Mouse (Mus musculus): ENCODE measurements around the gene Gss.
"Not testable (repeated sequence)": the region's sequence is repeated elsewhere in the genome, so short reads cannot be mapped to it uniquely, and the experiment has no call there.

Gene Gss

GRCm38 (mm10) chr2:155619817-155620216, 27.2 kb upstream of the Gss start:
- peak; percentile 5 for DNase-seq (ENCODE audit: extremely low spot score, low read depth, low spot score)

- no peak for DNase-seq (ENCODE audit: extremely low spot score, low read depth, low spot score)
Measured at GRCm38 (mm10) chr2:155616971-155617370, 24.4 kb upstream of the Gss start.

DNA sequence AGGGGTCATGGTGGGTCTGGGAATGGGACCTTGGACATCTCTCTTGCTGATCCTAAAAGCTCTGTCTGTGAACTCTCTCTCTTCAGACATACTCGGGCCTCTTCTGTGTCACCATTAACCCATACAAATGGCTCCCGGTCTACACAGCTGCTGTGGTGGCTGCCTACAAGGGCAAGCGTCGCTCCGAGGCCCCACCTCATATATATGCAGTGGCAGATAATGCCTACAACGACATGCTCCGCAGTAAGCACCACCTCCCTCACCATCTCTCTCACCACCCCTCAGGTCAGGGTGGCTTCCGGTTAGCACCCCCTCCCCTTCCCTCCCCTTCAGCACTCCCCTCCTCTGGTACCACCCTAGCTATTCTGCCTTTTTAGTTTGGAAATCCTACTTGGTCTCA, 21.3 kb upstream of the Gss start:
- no peak for DNase-seq (ENCODE audit: extremely low spot score, low read depth, low spot score)

DNA sequence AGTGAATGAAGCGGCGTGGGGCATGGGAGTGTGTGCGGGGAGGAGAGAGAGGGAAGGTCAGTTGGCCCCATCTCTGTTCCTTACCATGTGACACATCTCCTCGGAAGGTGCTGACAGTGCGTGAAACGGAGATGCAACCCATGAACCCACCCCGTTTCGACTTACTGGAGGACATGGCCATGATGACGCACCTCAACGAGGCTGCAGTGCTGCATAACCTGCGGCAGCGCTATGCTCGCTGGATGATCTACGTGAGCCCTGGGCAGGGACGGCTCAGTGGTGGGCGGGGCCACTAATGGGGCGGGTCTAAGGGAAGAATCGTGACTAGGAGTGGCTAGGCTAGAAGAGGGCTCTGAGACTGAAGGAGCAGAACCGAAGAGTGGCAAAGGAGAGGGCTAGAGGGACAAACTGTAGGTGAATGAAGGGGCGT, 20.7 kb upstream of the Gss start:
- DNase-seq (ENCODE audit: extremely low spot score, low read depth, low spot score), result no peak

GRCm38 (mm10) chr2:155611834-155612550, 19.4 kb upstream of the Gss start:
- no peak for DNase-seq (ENCODE audit: extremely low spot score, low read depth, low spot score)

DNA sequence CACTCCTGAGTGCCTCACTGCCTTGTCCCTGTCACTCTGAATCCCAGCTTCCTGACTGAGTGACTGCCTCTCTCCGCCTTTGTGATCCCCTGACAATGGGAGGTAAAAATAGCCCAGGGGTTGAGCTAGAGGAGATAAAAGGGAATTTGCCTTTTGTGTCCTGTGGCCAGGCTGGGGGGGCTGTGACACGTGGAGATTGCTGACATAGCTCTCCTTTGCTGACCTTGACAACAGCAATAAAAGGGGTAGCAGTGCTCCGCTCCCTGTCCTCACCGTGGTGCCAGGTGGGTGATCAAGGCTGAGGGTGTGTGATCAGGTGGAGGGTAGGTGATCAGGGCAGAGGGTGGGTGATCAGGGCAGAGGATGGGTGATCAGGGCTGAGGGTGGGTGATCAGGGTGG, 18.4 kb upstream of the Gss start, which contains the start of gene Myh7b:
Myh7b (plus strand) TSS at position 235 of the 400 bp plus-strand sequence.
- no peak for DNase-seq (ENCODE audit: extremely low spot score, low read depth, low spot score)

- no peak for DNase-seq (ENCODE audit: extremely low spot score, low read depth, low spot score)
Measured at GRCm38 (mm10) chr2:155606360-155606759, 13.8 kb upstream of the Gss start.

DNA sequence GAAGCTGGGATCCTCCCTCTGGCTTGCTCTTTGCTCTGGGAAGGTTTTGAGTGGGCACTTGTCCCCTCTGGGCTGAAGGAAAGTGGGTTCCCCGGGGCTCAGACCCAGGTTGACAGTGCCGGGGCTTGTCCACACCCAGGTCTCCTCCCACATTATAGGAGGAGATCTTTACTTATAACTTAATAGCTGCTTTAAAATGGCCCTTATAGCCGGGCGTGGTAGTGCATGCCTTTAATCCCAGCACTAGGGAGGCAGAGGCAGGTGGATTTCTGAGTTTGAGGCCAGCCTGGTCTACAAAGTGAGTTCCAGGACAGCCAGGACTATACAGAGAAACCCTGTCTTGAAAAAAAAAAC, 12.6 kb upstream of the Gss start:
- not testable (repeated sequence) for DNase-seq (ENCODE audit: extremely low spot score, low read depth, low spot score)

GRCm38 (mm10) chr2:155604560-155605235, 12.1 kb upstream of the Gss start:
- no peak for DNase-seq (ENCODE audit: extremely low spot score, low read depth, low spot score)

- no peak for DNase-seq (ENCODE audit: extremely low spot score, low read depth, low spot score)
Measured at GRCm38 (mm10) chr2:155603707-155604106, 11.1 kb upstream of the Gss start.

- DNase-seq (ENCODE audit: extremely low spot score, low read depth, low spot score), result no peak
Measured at GRCm38 (mm10) chr2:155595516-155595915, 2.9 kb upstream of the Gss start.

- no peak for DNase-seq (ENCODE audit: extremely low spot score, low read depth, low spot score)
Measured at GRCm38 (mm10) chr2:155592854-155593283, 259 bp upstream of the Gss start.

DNA sequence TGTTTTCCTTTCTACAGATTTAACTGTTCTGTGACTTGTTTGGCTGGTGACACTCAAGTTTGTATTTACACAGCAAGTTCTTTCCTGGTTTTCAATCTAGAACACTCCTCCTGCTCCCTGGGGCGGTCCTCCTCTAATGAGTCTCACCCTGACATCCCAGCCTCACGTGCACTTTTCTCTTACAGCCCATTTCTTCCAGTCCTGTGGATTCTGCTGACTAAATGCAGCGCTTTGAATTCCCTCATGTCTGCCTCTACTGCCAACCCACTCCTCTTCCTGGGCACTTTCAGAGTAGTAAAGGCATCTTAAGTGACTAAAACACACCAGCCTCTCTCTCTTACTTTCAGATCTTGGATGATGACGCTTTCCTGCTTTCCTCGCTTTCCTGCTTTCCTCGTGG, 934 bp downstream of the Gss start:
- DNase-seq (ENCODE audit: extremely low spot score, low read depth, low spot score), result no peak

DNA sequence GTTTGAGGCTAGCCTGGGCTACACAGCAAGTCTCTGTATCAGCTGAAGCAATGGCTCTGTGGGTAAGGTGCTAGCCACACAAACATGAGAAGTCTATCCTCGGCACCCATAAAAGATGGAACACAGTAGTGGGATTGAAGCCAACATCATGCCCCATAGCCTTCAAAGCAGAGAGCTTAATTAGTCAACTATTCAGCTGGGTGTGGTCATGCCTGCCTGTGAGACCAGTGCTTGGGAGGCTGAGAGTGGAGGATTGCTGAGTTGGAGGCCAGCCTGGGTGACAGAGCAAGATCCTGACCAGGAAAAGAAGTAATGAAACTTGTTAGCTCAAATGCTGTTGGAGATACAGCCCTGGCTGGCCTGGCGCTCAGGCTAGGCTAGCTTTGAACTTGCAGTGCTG, 1.7 kb downstream of the Gss start:
- no peak for DNase-seq (ENCODE audit: extremely low spot score, low read depth, low spot score)

DNA sequence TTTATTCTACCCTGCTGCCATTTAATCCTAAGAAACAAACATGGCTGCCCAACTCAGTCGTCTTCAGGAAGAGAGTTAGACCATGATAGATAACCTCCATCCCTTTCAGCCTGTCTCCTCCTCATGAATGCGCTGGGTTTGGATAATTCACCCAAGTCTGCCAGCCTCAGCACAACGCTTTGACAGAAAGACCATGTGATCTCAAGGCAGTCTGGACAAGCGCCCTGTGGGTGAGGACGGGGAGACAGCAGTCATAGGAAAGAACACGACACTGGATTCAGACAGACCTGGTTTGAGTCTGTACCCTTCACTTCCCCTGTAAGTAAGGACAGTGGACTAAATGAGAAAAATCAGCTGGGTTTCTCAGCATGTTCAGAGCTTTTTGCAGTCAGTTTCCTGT, 3.1 kb downstream of the Gss start:
- DNase-seq (ENCODE audit: extremely low spot score, low read depth, low spot score), result no peak

DNA sequence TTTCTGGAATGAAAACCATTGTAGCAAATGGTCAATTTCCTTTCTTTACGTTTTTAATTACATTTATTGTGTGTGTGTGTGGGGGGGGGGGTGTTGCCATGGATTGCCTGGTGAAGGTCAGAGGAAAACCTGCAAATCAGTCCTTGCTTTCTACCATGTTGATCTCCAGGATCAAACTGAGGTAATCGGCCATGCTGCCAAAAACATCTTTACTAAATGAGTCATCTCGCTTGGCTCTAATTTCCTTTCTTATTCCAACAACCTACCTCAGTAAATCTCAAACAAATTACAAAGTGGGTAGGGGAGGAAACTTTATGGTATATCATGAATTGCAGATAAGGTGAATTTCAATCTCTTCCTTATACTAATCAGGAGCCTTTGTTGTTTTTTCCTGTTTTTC, 4.5 kb downstream of the Gss start:
- DNase-seq (ENCODE audit: extremely low spot score, low read depth, low spot score), result no peak

DNA sequence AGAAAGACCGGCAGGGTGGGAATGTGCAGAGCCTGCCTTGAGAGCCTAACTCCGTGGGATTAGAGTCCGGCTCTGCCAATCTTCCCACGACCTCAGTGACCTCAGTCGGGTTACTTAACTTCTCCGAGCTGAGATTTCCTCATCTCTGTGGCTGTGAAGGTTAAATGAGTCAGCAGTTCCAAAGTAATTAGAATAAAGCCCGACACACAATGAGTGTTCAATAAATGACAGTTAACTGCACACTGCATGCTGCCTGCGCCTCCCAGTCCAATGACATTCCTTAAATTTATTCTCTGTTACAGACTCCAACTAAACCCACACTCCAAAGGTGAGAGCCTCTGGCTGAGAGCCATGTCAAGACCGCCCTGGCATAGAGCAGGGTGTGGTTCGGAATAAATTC, 7.1 kb downstream of the Gss start:
- DNase-seq (ENCODE audit: extremely low spot score, low read depth, low spot score), result no peak

- no peak for DNase-seq (ENCODE audit: extremely low spot score, low read depth, low spot score)
Measured at GRCm38 (mm10) chr2:155585082-155585481, 7.5 kb downstream of the Gss start.

DNA sequence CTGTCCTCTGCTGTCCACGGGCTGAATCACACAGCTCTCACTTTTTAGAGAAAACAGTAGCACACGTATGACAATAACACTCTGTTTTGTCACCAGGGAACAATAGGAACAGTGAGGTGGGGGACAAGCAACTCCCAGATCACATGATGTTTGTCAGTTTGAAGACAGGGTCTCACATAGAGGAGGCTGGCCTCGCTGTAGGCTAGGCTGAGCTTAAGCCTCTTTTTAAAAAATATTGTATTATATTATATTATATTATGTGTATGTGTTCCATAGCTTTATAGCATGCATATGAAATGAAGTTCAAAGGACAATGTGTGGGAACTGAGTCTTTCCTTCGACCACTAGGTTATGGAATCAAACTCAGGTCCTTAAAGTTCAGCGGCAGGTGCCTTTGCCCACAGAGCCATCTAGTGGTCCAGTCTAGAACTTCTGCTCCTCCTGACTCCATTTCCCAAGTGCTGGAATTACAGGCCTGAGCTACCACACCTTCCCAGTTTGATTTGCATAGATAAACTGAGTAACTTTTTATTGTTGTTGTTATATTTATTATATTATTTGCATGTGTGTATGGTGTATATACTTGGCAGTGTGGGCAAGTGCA, 8.6 kb downstream of the Gss start:
- DNase-seq (ENCODE audit: extremely low spot score, low read depth, low spot score), result peak; percentile 47

- DNase-seq (ENCODE audit: extremely low spot score, low read depth, low spot score), result no peak
Measured at GRCm38 (mm10) chr2:155582996-155583395, 9.6 kb downstream of the Gss start.

DNA sequence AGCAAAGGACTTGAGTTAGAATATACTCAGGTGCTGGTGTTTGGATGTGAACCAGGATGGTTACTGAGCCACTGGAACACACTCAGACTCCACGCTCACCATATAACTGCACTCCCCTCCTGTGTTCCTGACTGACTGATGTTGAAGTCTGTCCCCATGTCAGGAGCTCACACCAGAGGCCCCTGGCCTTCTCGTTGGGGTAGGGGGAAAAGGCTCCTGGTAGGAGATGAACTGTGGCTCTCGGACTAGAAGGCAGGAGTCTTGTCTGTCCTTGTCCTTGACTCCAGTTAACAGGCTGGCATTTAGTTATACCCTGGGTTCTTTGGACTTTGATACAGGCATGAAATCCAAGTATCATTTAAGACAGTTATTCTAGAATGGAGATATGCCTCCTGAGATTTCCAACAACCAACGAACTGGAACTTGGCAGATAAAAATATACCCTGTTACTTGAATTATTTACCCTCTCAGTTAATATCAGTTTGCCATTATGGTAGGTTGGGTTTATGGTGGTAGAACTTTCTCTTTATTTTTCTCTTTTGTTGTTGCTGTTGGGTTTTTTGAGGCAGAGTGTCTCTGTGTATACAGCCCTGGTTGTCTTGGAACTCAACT, 10.1 kb downstream of the Gss start:
- DNase-seq (ENCODE audit: extremely low spot score, low read depth, low spot score), result no peak

DNA sequence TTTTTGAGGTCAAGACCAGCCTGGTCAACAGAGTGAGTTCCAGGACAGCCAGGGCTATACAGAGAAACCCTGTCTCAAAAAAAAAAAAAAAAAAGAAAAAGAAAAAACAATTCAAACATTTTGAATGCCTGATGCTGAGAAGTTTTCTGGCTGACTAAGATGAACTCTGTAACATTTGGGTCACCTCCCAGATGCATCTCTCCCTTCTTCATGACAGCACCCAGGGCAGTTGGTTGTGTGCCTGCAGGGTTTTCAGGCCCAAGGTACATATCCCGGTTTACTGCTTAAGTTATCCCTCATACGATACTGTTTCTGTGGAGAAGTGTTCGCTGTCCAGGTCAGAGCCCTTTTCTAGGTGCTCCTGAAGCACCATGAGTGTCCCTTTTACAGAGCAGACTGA, 12.3 kb downstream of the Gss start:
- no peak for DNase-seq (ENCODE audit: extremely low spot score, low read depth, low spot score)

Data from hindlimb bud, embryonic 11.5 days (tissue).